Mouse (Mus musculus) myocyte (in vitro differentiated cells): ENCODE data around the gene Abcc5. TPM values are rescaled to one million over a fixed set of nuclear protein-coding genes. Genes with fewer than 3 reads are reported as not detected.
"Not testable (repeated sequence)": the region's sequence is repeated elsewhere in the genome, so short reads cannot be mapped to it uniquely, and the experiment has no call there.

Experiments
- H3K27me3 ChIP-seq: one replicate; pipeline ENCODE4 v1.6.1; 2011; ENCODE audit not compliant: control insufficient read depth, insufficient read depth, insufficient read length
- H3K36me3 ChIP-seq: one replicate; pipeline ENCODE4 v1.6.1; 2011; ENCODE audit not compliant: control insufficient read depth, insufficient read depth
- H3K4me2 ChIP-seq: one replicate; pipeline ENCODE4 v1.6.1; 2011; ENCODE audit warnings: low read depth, control low read depth
- H3K4me3 ChIP-seq: one replicate; pipeline ENCODE4 v1.5.1; 2011; ENCODE audit warnings: mild to moderate bottlenecking, control low read depth, moderate library complexity
- H3K79me2 ChIP-seq: one replicate; pipeline ENCODE4 v1.6.1; 2011; ENCODE audit not compliant: control insufficient read depth, insufficient read depth
- H3ac ChIP-seq: one replicate; pipeline ENCODE4 v1.6.1; 2011; ENCODE audit not compliant: control insufficient read depth, insufficient read length
- CEBPB ChIP-seq: IDR thresholded peaks from 2 replicates; pipeline ENCODE4 v1.6.1; 2011; ENCODE audit warnings: mild to moderate bottlenecking, moderate library complexity; ENCODE audit not compliant: poor library complexity, insufficient read depth, severe bottlenecking
- E2F4 ChIP-seq: IDR thresholded peaks from one replicate; pipeline ENCODE4 v1.6.1; 2011; ENCODE audit warnings: mild to moderate bottlenecking, control low read depth, moderate library complexity; ENCODE audit not compliant: insufficient read depth
- MAX ChIP-seq: IDR thresholded peaks from one replicate; pipeline ENCODE4 v1.6.1; 2011; ENCODE audit warnings: low read depth, mild to moderate bottlenecking, control low read depth
- MYOD1 ChIP-seq, 3 experiments: IDR thresholded peaks; one replicate each; pipeline ENCODE4 v1.6.1; 2011; ENCODE audit warnings: control low read depth in 2 of 3, low read depth in 2 of 3, mild to moderate bottlenecking in 2 of 3, moderate library complexity in 1 of 3; ENCODE audit not compliant: insufficient read length in 2 of 3, control insufficient read depth in 1 of 3
- MYOG ChIP-seq, 3 experiments: IDR thresholded peaks; one replicate each; pipeline ENCODE4 v1.6.1; 2011; ENCODE audit warnings: control low read depth in 2 of 3, low read depth in 2 of 3, mild to moderate bottlenecking in 2 of 3; ENCODE audit not compliant: insufficient read length in 2 of 3, control insufficient read depth in 1 of 3, insufficient read depth in 1 of 3
- POLR2A ChIP-seq: IDR thresholded peaks from one replicate; pipeline ENCODE4 v1.6.1; 2011; ENCODE audit warnings: low read depth, mild to moderate bottlenecking, control low read depth, moderate library complexity; ENCODE audit not compliant: insufficient read length
- POLR2AphosphoS2 ChIP-seq: IDR thresholded peaks from one replicate; pipeline ENCODE4 v1.6.1; 2011; ENCODE audit warnings: low read depth, control low read depth; ENCODE audit not compliant: insufficient read length
- REST ChIP-seq: IDR thresholded peaks from one replicate; pipeline ENCODE4 v1.6.1; 2011; ENCODE audit warnings: mild to moderate bottlenecking, control low read depth, moderate library complexity; ENCODE audit not compliant: insufficient read depth, insufficient read length
- SRF ChIP-seq: IDR thresholded peaks from one replicate; pipeline ENCODE4 v1.6.1; 2011; ENCODE audit warnings: low read depth; ENCODE audit not compliant: control insufficient read depth, insufficient read length
- TCF12 ChIP-seq: IDR thresholded peaks from one replicate; pipeline ENCODE4 v1.6.1; 2011; ENCODE audit warnings: mild to moderate bottlenecking, control low read depth; ENCODE audit not compliant: poor library complexity, insufficient read depth, severe bottlenecking
- TCF3 ChIP-seq: IDR thresholded peaks from one replicate; pipeline ENCODE4 v1.6.1; 2011; ENCODE audit warnings: low read depth, control low read depth; ENCODE audit not compliant: insufficient read length
- USF1 ChIP-seq: IDR thresholded peaks from one replicate; pipeline ENCODE4 v1.6.1; 2011; ENCODE audit warnings: low read depth, mild to moderate bottlenecking, control low read depth, moderate library complexity
- polyA plus RNA-seq: library from polyadenylated mRNA; unstranded; fragments of >200 nt; fragmentation: generic; extraction: Trizol; gene quantifications from one replicate; pipeline ENCODE4 v1.2.1, GENCODE M21; 2012; ENCODE audit warnings: missing spikeins

Gene Abcc5
- polyA plus RNA-seq, 1 experiment = 23.1 TPM

DNA sequence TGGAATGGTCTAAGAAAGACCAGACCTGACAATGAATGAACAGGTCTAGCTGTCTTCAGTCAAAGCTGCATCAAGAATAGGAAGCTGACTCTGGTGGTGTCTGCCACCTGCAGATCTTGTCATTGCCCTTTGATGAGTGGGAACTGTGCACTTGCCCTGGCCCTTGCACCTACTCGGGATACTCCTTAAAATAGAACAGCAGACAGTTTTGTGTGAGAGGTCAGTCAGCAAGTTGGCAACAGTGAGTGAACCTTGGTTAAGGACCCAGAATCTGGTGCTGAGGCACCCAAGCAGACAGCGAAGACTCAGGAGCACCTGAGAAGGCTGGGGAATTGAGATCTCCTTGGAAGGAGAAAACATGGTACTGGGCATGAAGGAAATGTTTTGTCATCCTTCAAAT lies 16.7 kb upstream of the Abcc5 start:
- Histone ChIP-seq H3K4me2 (no peak overlapping the region), H3K4me3 (no peak overlapping the region), H3ac (no peak overlapping the region), H3K27me3 (no peaks in the 10 kb centered on the region), H3K79me2 (no peaks in the 10 kb centered on the region), H3K36me3 (no peaks in the 10 kb centered on the region)
- TF ChIP-seq CEBPB = no peak
- TF ChIP-seq POLR2AphosphoS2 = no peak
- no peak for TF ChIP-seq MYOD1 (IDR thresholded peaks at IDR 0.05; ENCODE audit: control insufficient read depth in 1 of 3, insufficient read length in 2 of 3, low read depth in 2 of 3)
- no peak for TF ChIP-seq TCF12
- no peak for TF ChIP-seq MAX
- TF ChIP-seq REST = no peak
- TF ChIP-seq E2F4 = no peak
- no peak for TF ChIP-seq TCF3
- no peak for TF ChIP-seq USF1
- TF ChIP-seq SRF = no peak
- TF ChIP-seq MYOG (IDR thresholded peaks at IDR 0.05; ENCODE audit: control insufficient read depth in 1 of 3, insufficient read depth in 1 of 3, insufficient read length in 2 of 3, low read depth in 2 of 3) = no peak

DNA sequence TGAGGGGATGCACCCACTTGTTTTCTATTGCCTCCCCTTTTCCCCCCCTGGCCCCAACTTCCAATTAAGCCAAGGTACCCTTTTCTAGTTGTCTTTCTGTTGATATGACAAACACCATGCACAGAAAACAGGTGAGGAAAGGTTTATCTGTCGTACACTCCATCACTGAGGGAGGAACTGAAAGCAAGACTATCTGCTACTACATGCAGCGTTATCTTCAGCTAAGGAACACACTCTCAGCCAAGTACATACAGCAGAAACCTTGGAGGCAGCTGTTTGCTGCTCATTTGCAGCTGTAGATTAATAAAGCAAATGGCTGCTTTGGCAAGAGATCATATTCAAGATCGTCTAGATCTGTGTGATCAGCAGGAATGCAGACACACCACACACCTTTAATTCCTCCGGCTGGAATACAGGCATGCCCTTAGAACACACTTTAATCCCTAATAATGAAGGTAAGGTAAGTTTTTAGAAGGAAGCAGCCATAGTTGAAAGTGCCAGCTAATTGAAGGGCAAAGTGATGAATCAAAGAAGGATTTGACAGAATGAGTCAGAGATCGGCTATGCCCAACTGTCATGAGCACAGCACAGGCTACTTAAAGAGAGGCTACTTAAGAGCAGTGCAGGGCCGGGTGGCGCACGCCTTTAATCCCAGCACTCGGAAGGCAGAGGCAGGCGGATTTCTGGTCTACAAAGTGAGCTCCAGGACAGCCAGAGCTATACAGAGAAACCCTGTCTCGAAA lies 12.7 kb upstream of the Abcc5 start:
- Histone ChIP-seq H3K4me3 (no peak overlapping the region), H3ac (no peak overlapping the region), H3K27me3 (no peaks in the 10 kb centered on the region), H3K79me2 (no peaks in the 10 kb centered on the region), H3K36me3 (no peaks in the 10 kb centered on the region), H3K4me2 (no peak overlapping the region)
- TF ChIP-seq TCF3 (no peak), TCF12 (no peak)

DNA sequence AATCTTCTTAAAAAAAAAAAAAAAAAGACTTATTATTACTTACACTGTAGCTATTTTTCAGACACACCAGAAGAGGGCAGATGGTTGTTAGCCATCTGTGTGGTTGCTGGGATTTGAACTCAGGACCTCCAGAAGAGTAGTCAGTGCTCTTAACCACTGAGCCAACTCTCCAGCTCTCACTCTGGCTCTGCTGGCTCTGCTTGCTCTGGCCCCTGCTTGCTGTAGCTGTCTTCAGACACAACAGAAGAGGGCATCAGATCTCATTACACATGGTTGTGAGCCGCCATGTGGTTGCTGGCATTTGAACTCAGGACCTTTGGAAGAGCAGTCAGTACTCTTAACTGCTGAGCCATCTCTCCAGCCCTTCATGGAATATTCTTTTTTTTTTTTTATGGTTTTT lies 11.9 kb upstream of the Abcc5 start:
- not testable (repeated sequence) for H3K79me2 ChIP-seq, H3K4me3 ChIP-seq, H3K36me3 ChIP-seq, H3K4me2 ChIP-seq, H3K27me3 ChIP-seq, H3ac ChIP-seq

DNA sequence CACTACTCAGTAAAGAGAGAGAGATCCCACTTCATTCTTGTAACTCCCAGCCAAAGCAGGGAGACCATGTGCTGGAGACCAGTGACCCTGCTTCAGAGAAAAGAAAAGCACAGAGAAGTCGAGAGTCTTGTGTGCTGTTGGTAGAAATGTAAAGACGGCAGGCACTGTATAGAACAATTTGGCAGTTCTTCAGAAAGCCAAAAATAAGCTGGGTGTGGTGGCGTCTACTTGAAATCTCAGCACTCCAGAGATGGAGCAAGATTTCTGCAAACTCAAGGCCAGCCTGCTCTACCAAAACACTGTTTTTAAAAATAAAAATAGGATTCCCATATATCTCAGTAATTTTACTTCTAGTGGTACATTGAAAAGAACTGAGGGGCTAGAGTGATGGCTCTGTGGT lies 10.1 kb upstream of the Abcc5 start:
- Histone ChIP-seq H3K79me2 (no peaks in the 10 kb centered on the region), H3ac (no peak overlapping the region), H3K4me3 (no peak overlapping the region), H3K4me2 (no peak overlapping the region), H3K36me3 (no peaks in the 10 kb centered on the region), H3K27me3 (no peaks in the 10 kb centered on the region)
- TF ChIP-seq REST (no peak), MYOD1 (IDR thresholded peaks at IDR 0.05; ENCODE audit: control insufficient read depth in 1 of 3, insufficient read length in 2 of 3, low read depth in 2 of 3) (no peak), TCF12 (no peak), E2F4 (no peak), TCF3 (no peak), MYOG (IDR thresholded peaks at IDR 0.05; ENCODE audit: control insufficient read depth in 1 of 3, insufficient read depth in 1 of 3, insufficient read length in 2 of 3, low read depth in 2 of 3) (no peak), MAX (no peak), USF1 (no peak), POLR2AphosphoS2 (no peak), POLR2A (no peak), SRF (no peak), CEBPB (no peak)

DNA sequence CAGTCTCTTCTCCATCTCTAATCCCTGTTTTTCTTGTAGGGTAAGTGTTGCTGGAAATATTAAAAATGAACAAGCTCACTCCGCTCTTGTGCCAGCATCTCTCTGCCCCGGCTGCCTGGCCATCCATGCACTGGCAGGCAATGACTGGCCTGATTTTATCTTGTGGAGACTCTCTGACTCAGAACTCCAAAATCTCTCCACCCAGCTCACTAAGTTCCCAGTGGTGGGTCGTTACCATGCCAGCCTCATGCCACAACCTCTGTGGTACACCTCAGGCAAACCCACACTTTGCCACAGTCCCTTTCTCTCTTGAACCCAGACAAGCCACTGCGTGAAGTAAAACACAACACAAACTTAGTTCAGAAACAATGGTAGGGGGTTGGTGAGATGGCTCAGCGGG lies 3.1 kb upstream of the Abcc5 start:
- H3K27me3 ChIP-seq = no peaks in the 10 kb centered on the region
- TF ChIP-seq MAX (no peak), POLR2A (peak; percentile 27), REST (no peak), MYOG (IDR thresholded peaks at IDR 0.05; ENCODE audit: control insufficient read depth in 1 of 3, insufficient read depth in 1 of 3, insufficient read length in 2 of 3, low read depth in 2 of 3) (no peak), E2F4 (no peak), POLR2AphosphoS2 (no peak), MYOD1 (IDR thresholded peaks at IDR 0.05; ENCODE audit: control insufficient read depth in 1 of 3, insufficient read length in 2 of 3, low read depth in 2 of 3) (no peak), USF1 (no peak)
- no peak overlapping the region for H3ac ChIP-seq
- peak overlapping the region; percentile 67 for H3K4me2 ChIP-seq
- H3K79me2 ChIP-seq = peaks cover 8% of the 10 kb centered on the region
- no peaks in the 10 kb centered on the region for H3K36me3 ChIP-seq
- H3K4me3 ChIP-seq = no peak overlapping the region
